Mouse (Mus musculus): Measurements from ENCODE around the gene Grk5.

Grk5 gene

DNA sequence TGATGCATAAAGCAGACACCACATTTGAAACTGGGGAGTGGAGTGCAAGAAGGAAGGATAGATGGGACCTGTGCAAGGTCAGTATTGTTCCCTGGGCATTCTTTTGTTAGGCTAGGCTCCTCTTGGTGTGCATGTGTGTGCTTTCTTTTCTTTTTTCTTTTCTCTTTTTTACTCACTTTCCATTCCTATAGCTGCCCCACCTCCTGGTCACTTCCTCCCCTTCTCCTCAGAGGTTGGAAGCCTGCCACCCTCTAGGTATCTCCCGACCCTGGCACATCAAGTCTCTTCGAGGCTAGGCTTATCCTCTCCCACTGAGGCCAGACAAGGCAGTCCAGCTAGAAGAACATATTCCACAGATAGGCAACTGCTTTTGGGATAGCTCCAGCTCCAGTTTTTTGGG is 22.1 kb downstream of the Grk5 start:
- peak; percentile 80 for DNase-seq

DNA sequence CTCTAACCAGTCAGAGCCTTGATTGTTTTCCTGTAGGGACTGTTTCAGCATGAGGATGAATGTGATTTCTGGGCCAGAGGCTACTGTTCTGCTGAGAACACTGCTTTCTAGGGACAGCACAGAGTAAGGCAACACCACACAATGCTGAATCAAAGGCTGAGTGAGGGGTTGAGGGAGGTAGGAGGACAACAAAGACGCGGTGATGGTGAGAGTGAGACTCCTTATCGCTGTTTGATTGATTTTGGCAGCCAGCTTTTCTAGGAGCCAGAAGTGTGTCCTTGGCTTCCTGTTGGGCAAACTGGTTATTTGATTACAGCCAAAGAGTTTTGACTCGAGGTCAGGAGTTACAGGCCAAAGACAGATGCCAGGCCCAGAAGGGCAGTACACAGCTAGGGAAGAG is 25.7 kb downstream of the Grk5 start:
- DNase-seq, result peak; percentile 91

- peak; percentile 28 for DNase-seq
These were observed 26.3 kb downstream of the Grk5 start for GRCm38 (mm10) chr19:60915862-60916261.

DNA sequence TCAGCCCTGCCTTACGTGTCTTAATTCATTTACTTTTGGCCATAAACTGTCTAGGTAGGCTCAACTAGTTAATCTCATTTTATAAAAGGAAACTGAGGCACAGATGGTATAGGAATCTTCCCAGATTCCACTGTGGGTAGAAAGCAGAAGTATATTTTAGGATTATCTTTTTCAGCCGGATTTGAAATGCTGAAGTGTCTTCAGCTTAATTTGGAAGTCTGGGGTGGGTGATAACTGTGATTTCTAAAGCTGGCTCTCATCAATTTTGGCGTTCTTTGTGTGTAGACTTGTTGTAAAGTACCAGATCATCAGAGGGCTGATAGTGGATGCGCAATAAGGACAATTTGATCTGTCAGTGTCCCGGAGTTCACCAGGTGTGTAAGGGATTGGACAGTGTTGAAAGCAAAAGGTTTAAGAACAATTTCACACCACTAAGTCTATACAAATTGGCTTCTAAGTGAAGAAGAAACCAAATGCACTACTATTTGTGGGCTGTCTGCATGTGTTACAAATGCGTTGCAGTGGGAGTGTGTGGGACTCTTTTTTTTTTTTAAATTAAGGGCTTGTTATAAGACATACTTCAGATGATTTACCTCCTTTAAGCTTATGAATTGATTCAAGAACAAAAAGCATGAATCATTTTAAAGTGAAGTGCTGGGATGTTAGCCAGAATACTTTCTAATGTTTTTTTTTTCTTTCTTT is 27.5 kb downstream of the Grk5 start:
- peak; percentile 62 for DNase-seq

DNA sequence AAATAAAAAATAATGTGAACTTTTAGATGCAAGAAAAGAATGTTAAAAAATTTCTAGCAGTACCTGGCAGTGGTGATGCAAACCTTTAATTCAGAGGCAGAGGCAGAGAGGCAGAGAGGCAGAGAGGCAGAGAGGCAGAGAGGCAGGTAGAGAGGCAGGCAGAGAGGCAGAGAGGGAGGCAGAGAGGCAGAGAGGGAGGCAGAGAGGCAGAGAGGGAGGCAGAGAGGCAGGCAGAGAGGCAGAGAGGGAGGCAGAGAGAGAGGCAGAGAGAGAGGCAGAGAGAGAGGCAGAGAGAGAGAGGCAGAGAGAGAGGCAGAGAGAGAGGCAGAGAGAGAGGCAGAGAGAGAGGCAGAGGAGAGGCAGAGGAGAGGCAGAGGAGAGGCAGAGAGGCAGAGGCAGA is 35.0 kb downstream of the Grk5 start:
- peak; percentile 81 for DNase-seq

DNA sequence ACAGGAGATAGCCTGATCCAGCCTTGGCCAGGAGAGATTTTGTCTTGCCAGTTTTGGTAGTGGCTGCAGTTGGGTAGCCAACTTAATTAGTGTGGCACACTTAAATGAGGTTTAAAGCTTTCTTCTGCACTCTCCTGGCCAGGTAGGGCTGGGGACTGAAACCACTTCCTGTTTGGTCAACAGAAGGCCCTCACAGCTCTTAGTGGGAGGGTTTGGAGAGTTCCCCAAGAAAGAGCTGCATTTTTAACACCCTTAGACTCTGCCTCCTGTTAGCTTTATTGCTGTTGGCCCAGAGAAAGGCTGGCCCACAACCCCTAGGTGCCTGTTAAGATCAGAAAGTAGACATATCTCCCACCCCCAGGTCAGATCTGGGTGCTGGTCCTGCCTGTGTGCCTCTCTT is 45.5 kb downstream of the Grk5 start:
- DNase-seq, result peak; percentile 80

DNA sequence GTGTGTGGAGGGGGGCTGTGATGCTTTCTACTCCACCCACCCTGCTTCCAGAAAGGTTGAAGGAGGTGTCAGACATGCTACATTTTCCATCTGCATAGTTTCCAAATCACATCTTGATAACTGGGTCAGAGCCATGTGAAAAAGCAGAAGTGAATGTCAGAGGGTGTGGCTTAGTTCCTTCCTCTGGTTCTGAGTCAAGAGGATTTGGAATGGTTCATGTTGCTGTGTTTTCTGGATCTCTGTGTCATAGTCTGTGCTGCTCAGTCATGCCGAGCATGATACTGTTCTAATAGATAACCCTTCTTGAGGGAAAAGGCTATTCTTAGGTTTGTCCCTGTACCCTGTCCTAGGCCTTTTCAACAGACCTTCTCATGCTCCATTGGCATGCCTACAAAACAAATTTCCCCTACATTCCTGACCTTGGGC is 50.4 kb downstream of the Grk5 start:
- DNase-seq, result peak; percentile 98

DNA sequence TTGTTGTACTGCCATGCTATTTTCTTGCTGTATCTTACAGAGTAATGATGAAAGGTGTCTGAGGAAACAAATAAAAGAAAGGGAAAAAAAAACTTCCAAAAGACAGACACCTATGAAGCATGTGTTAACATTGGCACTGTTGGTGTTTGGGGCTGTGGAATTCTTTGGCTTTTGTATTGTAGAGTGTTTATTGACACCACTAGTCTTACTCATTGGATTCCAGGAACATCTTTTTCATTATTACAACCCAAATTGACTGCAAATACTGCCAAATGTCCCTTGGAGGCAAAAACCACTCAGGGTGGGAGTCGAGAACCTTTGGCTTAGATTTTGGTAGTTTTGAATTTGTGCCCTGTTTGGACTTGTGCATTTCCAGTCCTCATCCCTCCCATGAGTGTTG is 51.3 kb downstream of the Grk5 start:
- DNase-seq, result peak; percentile 70

DNA sequence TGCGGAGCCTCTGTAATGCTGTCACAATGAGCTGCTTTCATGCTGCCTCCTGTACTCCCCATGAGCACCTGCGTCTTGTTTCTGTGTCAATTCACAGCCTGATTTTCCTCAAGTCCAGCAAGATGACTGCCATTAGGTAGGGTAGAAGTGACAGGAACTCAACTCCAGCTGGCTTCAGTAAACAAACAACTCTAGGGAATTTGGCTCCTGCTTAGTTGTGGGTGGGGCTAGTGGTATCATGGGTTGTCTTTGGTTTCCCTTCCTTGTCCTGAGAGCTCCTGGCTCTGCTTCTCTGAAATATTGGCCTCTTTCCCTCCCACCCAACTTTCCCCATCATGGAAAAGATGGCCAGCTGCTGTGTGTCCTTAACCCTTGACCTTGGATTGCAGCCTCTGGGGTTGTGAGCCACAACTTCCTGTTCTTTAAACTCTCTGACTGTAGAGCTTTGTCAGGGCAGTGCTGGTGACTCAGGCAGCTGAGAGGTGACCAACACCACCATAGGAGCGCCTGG is 56.3 kb downstream of the Grk5 start:
- peak; percentile 99 for DNase-seq

DNA sequence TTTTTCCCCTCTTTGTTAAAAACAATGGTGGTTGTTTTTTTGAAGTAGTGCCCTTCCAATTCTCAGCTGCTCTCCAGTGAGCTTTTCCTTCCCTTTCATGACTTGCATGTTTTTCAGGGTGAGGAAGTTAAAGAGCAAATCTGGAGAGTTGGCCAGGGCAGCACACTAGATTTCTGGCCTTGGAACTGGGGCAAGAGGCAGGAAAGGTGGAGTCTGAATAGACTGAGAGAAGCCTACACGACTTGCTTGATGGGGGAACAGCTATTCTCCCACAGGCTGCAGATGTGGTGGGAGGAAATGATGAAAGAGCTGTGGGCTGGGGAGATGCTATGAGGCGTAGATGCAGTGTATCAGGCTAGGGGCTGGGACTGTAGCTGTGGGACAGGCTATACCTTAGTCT is 57.1 kb downstream of the Grk5 start:
- DNase-seq, result peak; percentile 99

DNA sequence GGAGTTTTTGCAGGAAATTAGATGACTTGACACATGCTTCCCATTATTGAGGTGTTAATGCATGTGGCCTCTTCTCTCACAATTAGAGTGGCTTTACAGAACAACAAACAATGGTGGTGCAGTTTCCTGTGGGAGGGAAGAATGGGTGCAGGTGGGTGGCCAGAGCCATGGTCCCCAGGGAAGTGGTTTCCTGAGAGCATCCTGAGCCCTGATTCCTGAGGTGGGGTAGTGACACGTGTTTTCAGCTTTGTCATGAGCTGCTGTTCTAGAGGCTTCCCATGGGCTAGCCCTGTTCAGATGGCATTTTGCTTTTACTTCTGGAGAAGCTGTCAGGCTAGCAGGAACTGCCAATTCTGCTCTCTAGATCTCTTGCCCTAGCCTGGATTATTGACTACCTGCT is 59.4 kb downstream of the Grk5 start:
- peak; percentile 98 for DNase-seq

- peak; percentile 98 for DNase-seq
These were observed 60.7 kb downstream of the Grk5 start for GRCm38 (mm10) chr19:60950056-60950869.

DNA sequence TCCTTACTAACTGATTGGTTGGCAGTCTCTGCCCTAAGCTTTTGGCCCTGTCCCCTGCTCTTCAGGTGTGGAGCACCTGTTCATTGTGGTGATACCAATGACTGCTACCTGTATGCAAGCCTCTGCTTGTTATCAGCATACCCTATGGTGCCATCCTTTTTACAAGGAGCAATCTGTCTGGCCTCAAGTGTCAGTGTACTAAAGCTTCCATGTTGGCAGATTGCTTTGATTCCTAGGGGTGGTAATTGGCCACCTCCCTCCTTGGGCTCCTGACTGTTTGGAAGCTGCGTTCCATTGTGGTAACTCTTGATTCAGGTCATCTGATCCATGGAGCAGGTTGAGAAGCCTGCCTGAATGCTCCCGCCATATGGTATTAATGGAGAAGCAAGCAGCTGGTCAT is 65.6 kb downstream of the Grk5 start:
- no peak for DNase-seq

- peak; percentile 74 for DNase-seq
These were observed 66.2 kb downstream of the Grk5 start for GRCm38 (mm10) chr19:60955712-60956111.

DNA sequence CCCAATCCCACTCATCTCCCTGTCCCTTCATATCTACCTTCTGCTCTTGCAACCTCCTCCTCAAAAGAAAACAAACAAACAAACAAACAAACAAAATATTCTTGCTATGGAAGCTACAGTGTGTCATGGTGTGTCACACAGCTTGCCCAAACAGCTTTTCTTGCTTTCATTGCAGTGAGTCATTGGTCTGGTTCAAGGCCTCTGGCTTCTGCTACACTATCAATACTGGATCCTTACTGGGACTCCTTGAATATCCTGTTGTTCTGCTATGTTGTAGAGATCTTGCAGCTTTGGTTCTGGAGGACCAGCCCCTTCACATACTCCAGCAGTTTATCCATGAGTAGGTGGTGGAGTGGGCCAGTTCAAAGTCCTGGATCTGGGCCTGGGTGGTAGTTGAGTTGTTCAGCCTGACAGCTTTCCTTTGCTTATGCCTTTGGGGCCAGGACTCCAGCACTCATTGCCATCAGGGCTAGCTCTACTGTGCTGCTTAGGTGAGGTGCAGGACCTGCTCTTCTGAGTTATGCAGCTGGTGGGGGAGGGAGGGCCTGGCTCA is 66.7 kb downstream of the Grk5 start:
- peak; percentile 87 for DNase-seq

DNA sequence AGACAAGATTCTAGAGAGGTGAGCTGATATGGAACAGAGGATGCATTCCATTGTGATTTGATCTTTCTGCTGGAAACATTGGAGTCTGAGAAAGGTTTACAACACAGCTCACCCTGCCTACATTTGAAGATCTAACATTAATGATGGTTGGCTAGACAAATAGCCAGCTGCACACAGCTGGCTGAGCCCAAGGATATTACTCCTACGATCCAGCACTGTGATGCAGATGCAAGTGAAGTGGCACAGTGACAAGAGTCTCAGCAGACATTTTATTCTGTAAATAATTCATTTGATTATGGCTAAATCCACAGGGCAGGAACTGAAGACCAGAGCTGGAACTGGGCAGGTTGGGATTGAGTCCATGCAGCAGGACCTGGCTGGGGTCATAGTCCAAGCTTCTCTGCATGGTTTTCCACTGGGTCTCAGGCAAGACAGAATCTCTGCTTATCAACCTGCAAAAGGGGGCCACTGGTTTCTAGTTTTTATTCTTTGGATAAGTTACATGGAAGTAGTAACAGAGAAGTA is 70.2 kb downstream of the Grk5 start:
- DNase-seq, result peak; percentile 96

DNA sequence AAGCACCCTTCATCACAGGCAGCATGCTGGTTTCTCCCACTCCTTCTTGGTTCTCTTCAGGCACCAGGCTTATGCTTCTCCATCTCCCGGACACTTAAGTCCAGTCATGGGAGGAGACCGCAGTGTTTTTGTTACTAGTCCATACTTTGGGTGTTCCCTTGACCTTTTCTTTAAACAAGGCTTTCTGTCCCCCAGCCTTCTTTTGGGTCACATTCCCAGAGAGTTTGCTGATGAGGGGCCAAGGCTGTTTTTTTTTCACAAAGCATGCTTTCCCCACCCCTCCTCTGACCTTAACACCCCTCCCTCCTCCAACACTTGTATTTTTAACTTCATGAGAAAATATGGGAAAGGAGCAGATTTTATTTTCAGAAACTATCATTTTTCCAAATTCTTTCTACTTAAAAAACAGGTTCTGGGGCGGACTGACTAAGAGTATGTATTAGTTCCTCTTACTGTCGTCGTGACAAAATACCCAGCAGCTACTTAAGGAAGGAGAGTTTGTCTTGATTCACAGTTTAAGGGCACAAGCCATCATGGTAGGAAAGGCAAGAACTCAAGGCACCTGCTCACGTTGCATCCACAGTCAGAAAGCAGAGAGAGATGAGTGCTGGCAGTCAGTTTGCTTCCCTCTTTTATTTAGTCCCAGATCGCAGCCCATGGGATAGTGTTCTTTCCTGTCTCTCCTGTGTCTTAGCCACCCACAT is 73.0 kb downstream of the Grk5 start:
- peak; percentile 90 for DNase-seq

GRCm38 (mm10) chr19:60967909-60968308 is 78.4 kb downstream of the Grk5 start:
- peak; percentile 89 for DNase-seq

GRCm38 (mm10) chr19:60970406-60970805 is 80.9 kb downstream of the Grk5 start:
- DNase-seq, result peak; percentile 82

GRCm38 (mm10) chr19:60971598-60971997 is 82.0 kb downstream of the Grk5 start:
- no peak for DNase-seq

- DNase-seq, result peak; percentile 79
These were observed 82.9 kb downstream of the Grk5 start for GRCm38 (mm10) chr19:60972281-60973015.

GRCm38 (mm10) chr19:60973508-60973907 is 84.0 kb downstream of the Grk5 start:
- peak; percentile 77 for DNase-seq
